Mouse (Mus musculus) myocyte (in vitro differentiated cells): Measurements from ENCODE around the gene B4galt7. TPM values are rescaled to one million over a fixed set of nuclear protein-coding genes. Genes with fewer than 3 reads are reported as not detected.
"Not testable (repeated sequence)": the region's sequence is repeated elsewhere in the genome, so short reads cannot be mapped to it uniquely, and the experiment has no call there.

Experiments
- H3K27me3 ChIP-seq: one replicate; pipeline ENCODE4 v1.6.1; 2011; ENCODE audit not compliant: control insufficient read depth, insufficient read depth, insufficient read length
- H3K36me3 ChIP-seq: one replicate; pipeline ENCODE4 v1.6.1; 2011; ENCODE audit not compliant: control insufficient read depth, insufficient read depth
- H3K4me2 ChIP-seq: one replicate; pipeline ENCODE4 v1.6.1; 2011; ENCODE audit warnings: low read depth, control low read depth
- H3K4me3 ChIP-seq: one replicate; pipeline ENCODE4 v1.5.1; 2011; ENCODE audit warnings: mild to moderate bottlenecking, control low read depth, moderate library complexity
- H3K79me2 ChIP-seq: one replicate; pipeline ENCODE4 v1.6.1; 2011; ENCODE audit not compliant: control insufficient read depth, insufficient read depth
- H3ac ChIP-seq: one replicate; pipeline ENCODE4 v1.6.1; 2011; ENCODE audit not compliant: control insufficient read depth, insufficient read length
- CEBPB ChIP-seq: IDR thresholded peaks from 2 replicates; pipeline ENCODE4 v1.6.1; 2011; ENCODE audit warnings: mild to moderate bottlenecking, moderate library complexity; ENCODE audit not compliant: poor library complexity, insufficient read depth, severe bottlenecking
- E2F4 ChIP-seq: IDR thresholded peaks from one replicate; pipeline ENCODE4 v1.6.1; 2011; ENCODE audit warnings: mild to moderate bottlenecking, control low read depth, moderate library complexity; ENCODE audit not compliant: insufficient read depth
- MAX ChIP-seq: IDR thresholded peaks from one replicate; pipeline ENCODE4 v1.6.1; 2011; ENCODE audit warnings: low read depth, mild to moderate bottlenecking, control low read depth
- MYOD1 ChIP-seq, 3 experiments: IDR thresholded peaks; one replicate each; pipeline ENCODE4 v1.6.1; 2011; ENCODE audit warnings: control low read depth in 2 of 3, low read depth in 2 of 3, mild to moderate bottlenecking in 2 of 3, moderate library complexity in 1 of 3; ENCODE audit not compliant: insufficient read length in 2 of 3, control insufficient read depth in 1 of 3
- MYOG ChIP-seq, 3 experiments: IDR thresholded peaks; one replicate each; pipeline ENCODE4 v1.6.1; 2011; ENCODE audit warnings: control low read depth in 2 of 3, low read depth in 2 of 3, mild to moderate bottlenecking in 2 of 3; ENCODE audit not compliant: insufficient read length in 2 of 3, control insufficient read depth in 1 of 3, insufficient read depth in 1 of 3
- POLR2A ChIP-seq: IDR thresholded peaks from one replicate; pipeline ENCODE4 v1.6.1; 2011; ENCODE audit warnings: low read depth, mild to moderate bottlenecking, control low read depth, moderate library complexity; ENCODE audit not compliant: insufficient read length
- POLR2AphosphoS2 ChIP-seq: IDR thresholded peaks from one replicate; pipeline ENCODE4 v1.6.1; 2011; ENCODE audit warnings: low read depth, control low read depth; ENCODE audit not compliant: insufficient read length
- REST ChIP-seq: IDR thresholded peaks from one replicate; pipeline ENCODE4 v1.6.1; 2011; ENCODE audit warnings: mild to moderate bottlenecking, control low read depth, moderate library complexity; ENCODE audit not compliant: insufficient read depth, insufficient read length
- SRF ChIP-seq: IDR thresholded peaks from one replicate; pipeline ENCODE4 v1.6.1; 2011; ENCODE audit warnings: low read depth; ENCODE audit not compliant: control insufficient read depth, insufficient read length
- TCF12 ChIP-seq: IDR thresholded peaks from one replicate; pipeline ENCODE4 v1.6.1; 2011; ENCODE audit warnings: mild to moderate bottlenecking, control low read depth; ENCODE audit not compliant: poor library complexity, insufficient read depth, severe bottlenecking
- TCF3 ChIP-seq: IDR thresholded peaks from one replicate; pipeline ENCODE4 v1.6.1; 2011; ENCODE audit warnings: low read depth, control low read depth; ENCODE audit not compliant: insufficient read length
- USF1 ChIP-seq: IDR thresholded peaks from one replicate; pipeline ENCODE4 v1.6.1; 2011; ENCODE audit warnings: low read depth, mild to moderate bottlenecking, control low read depth, moderate library complexity
- polyA plus RNA-seq: library from polyadenylated mRNA; unstranded; fragments of >200 nt; fragmentation: generic; extraction: Trizol; gene quantifications from one replicate; pipeline ENCODE4 v1.2.1, GENCODE M21; 2012; ENCODE audit warnings: missing spikeins

Gene B4galt7
- polyA plus RNA-seq, 1 experiment = 23.1 TPM

DNA sequence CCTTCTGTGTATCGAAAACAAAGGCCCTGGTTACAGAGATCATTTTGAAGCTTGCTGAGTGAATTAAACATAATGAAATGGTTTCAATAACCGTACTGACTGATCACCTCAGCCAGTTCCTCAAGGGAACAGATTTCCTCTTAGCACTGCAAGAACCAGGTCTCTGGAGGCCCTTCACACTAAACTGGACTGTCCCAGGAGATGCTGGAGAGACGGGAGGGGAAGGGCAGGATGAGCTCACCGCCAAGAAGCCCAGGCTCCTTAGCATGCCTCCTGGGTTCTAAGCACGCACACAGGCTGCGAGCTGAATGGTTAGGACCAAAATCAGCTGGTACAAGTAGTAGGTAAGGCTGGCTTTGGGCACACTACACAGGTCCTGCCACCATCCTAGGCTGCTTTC lies 32.7 kb upstream of the B4galt7 start:
- peaks cover 94% of the 10 kb centered on the region for H3K79me2 ChIP-seq
- H3K4me3 ChIP-seq = no peak overlapping the region
- TF ChIP-seq MYOG (IDR thresholded peaks at IDR 0.05; ENCODE audit: control insufficient read depth in 1 of 3, insufficient read depth in 1 of 3, insufficient read length in 2 of 3, low read depth in 2 of 3) = no peak
- no peak for TF ChIP-seq MAX
- no peak for TF ChIP-seq POLR2AphosphoS2
- no peaks in the 10 kb centered on the region for H3K36me3 ChIP-seq
- no peaks in the 10 kb centered on the region for H3K27me3 ChIP-seq
- no peak overlapping the region for H3ac ChIP-seq
- no peak overlapping the region for H3K4me2 ChIP-seq

DNA sequence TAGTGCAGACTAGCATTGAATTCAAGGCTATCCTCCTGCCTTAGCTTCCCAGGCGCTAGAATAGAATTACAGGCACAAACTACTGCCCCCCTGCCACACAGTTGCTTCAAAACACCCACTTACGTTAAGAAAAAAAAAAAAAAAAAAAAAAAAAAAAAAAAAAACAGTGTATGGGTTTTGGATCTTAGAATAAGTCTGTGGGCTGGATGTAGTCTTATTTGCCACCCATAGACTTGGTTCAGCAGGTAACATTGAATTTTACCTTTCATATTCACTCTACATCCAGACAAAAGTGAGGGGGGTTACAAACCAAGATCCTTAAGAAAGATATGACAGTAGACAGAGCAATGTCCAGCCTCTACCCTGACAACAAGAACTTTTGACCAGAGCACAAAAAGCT lies 31.7 kb upstream of the B4galt7 start:
- Histone ChIP-seq H3K4me3 (no peak overlapping the region), H3K4me2 (no peak overlapping the region), H3K27me3 (no peaks in the 10 kb centered on the region), H3K79me2 (peaks cover 85% of the 10 kb centered on the region), H3ac (no peak overlapping the region), H3K36me3 (no peaks in the 10 kb centered on the region)
- TF ChIP-seq POLR2AphosphoS2 (no peak), REST (no peak), USF1 (no peak), MYOD1 (IDR thresholded peaks at IDR 0.05; ENCODE audit: control insufficient read depth in 1 of 3, insufficient read length in 2 of 3, low read depth in 2 of 3) (no peak), SRF (no peak), TCF12 (no peak), TCF3 (no peak), POLR2A (no peak), E2F4 (no peak)

DNA sequence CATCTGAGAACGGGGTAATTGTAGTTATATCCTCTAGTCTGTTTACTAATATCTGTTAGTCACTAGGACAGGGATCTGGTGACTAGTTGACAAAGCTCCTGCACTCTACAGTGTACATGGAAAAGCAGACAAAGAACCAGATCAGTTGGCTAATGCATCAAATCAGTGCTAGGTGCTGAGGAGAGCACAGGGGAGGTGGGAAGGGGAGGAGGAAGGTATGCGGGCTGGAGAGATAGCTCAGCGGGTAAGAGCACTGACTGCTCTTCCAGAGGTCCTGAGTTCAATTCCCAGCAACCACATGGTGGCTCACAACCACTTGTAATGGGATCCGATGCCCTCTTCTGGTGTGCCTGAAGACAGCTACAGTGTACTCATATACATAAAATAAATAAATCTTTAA lies 31.2 kb upstream of the B4galt7 start:
- not testable (repeated sequence) for H3ac ChIP-seq, H3K27me3 ChIP-seq, H3K4me3 ChIP-seq, H3K36me3 ChIP-seq, H3K4me2 ChIP-seq
- H3K79me2 ChIP-seq = peaks cover 80% of the 10 kb centered on the region

DNA sequence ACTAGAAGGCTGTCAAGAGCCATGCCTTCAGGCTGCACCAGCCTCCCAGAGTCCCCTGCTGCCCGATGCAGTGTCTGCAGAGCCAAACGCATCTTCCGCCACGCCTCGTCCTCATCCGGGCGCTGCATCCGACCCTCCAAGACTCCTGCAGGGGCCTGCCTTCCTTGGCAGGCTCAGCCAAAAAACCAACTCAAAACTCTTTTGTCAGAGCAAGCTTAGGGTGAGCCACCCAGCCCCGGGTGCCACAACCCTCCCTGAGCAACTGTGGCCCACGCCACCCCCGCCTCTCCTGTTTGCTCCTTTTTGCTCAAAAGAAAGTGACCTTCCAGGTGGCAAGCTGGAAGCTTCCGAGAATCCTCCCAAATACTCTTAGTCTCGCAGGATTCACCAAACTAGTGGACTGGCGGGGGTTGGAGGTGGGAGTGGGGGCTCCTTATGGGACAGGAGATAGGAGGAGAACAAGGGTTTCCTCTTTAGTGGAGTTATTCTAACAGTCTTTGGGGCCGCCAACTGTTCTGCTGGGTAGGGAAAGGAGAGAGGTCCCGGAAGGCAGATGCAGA lies 29.9 kb upstream of the B4galt7 start:
- peak overlapping the region; percentile 69 for H3ac ChIP-seq
- no peaks in the 10 kb centered on the region for H3K36me3 ChIP-seq
- no peaks in the 10 kb centered on the region for H3K27me3 ChIP-seq
- TF ChIP-seq MYOG (IDR thresholded peaks at IDR 0.05; ENCODE audit: control insufficient read depth in 1 of 3, insufficient read depth in 1 of 3, insufficient read length in 2 of 3, low read depth in 2 of 3) = peak in 1 of 3 experiments; percentile 78
- no peak for TF ChIP-seq POLR2AphosphoS2
- no peak for TF ChIP-seq MYOD1 (IDR thresholded peaks at IDR 0.05; ENCODE audit: control insufficient read depth in 1 of 3, insufficient read length in 2 of 3, low read depth in 2 of 3)
- H3K4me2 ChIP-seq = peak overlapping the region; percentile 99
- peak overlapping the region; percentile 87 for H3K4me3 ChIP-seq
- H3K79me2 ChIP-seq = peaks cover 67% of the 10 kb centered on the region

DNA sequence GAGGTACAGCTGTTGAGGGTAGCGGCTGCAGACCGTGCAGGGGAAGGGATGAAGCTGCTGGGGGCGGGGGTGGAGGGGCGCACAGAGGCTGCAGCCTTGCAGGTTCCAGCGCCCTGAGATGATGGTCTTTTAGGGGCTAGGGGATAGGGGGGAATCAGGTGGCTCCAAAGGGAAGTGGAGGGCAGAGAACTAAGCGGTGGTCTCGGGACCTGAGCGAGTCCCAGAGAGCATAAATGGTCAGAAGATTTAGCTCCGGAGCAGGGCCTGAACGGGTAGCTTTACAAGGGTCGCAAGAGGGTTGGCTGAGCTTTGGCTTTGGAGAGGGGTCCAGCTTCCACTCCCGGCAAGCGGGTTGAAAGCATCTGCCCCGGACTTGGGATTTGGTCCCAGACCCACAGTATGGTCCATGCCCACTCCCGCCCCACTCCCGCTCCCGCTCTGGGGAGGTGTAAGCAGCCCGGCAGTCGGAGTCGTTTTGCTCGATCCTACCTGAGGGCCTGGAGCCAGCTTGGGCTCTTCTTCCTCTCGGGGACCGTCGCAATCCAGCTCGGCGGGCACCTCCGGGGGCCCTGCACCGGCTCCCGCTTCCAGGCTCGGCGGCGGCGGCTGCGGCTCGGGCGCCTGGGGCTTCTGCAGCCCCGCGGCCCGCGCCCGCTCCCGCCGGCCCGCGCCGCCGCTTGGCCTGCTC lies 29.3 kb upstream of the B4galt7 start:
- Histone ChIP-seq H3K36me3 (no peaks in the 10 kb centered on the region), H3K4me2 (peak overlapping the region; percentile 99), H3ac (peak overlapping the region; percentile 69), H3K79me2 (peaks cover 61% of the 10 kb centered on the region), H3K4me3 (peak overlapping the region; percentile 87), H3K27me3 (no peaks in the 10 kb centered on the region)
- TF ChIP-seq REST = no peak
- no peak for TF ChIP-seq TCF12
- TF ChIP-seq E2F4 = no peak
- no peak for TF ChIP-seq CEBPB
- no peak for TF ChIP-seq USF1
- no peak for TF ChIP-seq POLR2A
- TF ChIP-seq TCF3 = no peak
- peak in 2 of 3 experiments; percentile 45 to 67 for TF ChIP-seq MYOD1 (IDR thresholded peaks at IDR 0.05; ENCODE audit: control insufficient read depth in 1 of 3, insufficient read length in 2 of 3, low read depth in 2 of 3)
- no peak for TF ChIP-seq POLR2AphosphoS2
- TF ChIP-seq SRF = no peak
- peak in 1 of 3 experiments; percentile 50 for TF ChIP-seq MYOG (IDR thresholded peaks at IDR 0.05; ENCODE audit: control insufficient read depth in 1 of 3, insufficient read depth in 1 of 3, insufficient read length in 2 of 3, low read depth in 2 of 3)
